Mouse (Mus musculus) stomach, postnatal 0 days (tissue): ENCODE results near the gene Lce3c. TPM values are rescaled to one million over a fixed set of nuclear protein-coding genes. Genes with fewer than 3 reads are reported as not detected.

Experiments used
- ATAC-seq: fragments of 200-750 bp; cut with Nextera tagmentation; 2 replicates; pipeline ENCODE4 v1.8.0; 2017; ENCODE audit not compliant: low FRiP score, low TSS enrichment
- DNase-seq: peaks from one replicate; pipeline ENCODE4 v3.0.0-alpha.2; 2016; ENCODE audit warnings: low spot score
- H3K27ac ChIP-seq: fragments of 300-500 bp; sonication (generic); replicated peaks from 2 replicates; pipeline ENCODE4 v1.5.1; 2014; ENCODE audit warnings: mild to moderate bottlenecking, control low read depth
- H3K27me3 ChIP-seq: fragments of 300-500 bp; sonication (generic); 2 replicates; pipeline ENCODE4 v1.6.1; 2014; ENCODE audit warnings: low read length; ENCODE audit not compliant: control insufficient read depth, insufficient read depth
- H3K36me3 ChIP-seq: fragments of 300-500 bp; sonication (generic); 2 replicates; pipeline ENCODE4 v1.6.1; 2014; ENCODE audit warnings: low read length, mixed read lengths; ENCODE audit not compliant: control insufficient read depth, insufficient read depth
- H3K4me1 ChIP-seq: fragments of 300-500 bp; sonication (generic); replicated peaks from 2 replicates; pipeline ENCODE4 v1.6.1; 2014; ENCODE audit warnings: antibody characterized with exemption; ENCODE audit not compliant: control insufficient read depth, insufficient read depth
- H3K4me2 ChIP-seq: fragments of 300-500 bp; sonication (generic); replicated peaks from 2 replicates; pipeline ENCODE4 v1.6.1; 2014; ENCODE audit warnings: low read depth, mild to moderate bottlenecking, control low read depth, moderate library complexity
- H3K4me3 ChIP-seq: fragments of 300-500 bp; sonication (generic); 2 replicates; pipeline ENCODE4 v1.5.1; 2014; ENCODE audit warnings: low read depth, low read length, control low read depth
- H3K9ac ChIP-seq: fragments of 300-500 bp; sonication (generic); 2 replicates; pipeline ENCODE4 v1.6.1; 2014; ENCODE audit warnings: mild to moderate bottlenecking, low read length, control low read depth, mixed read lengths
- H3K9me3 ChIP-seq: fragments of 300-500 bp; sonication (generic); 2 replicates; pipeline ENCODE4 v1.6.1; 2016; ENCODE audit warnings: low read length; ENCODE audit not compliant: control insufficient read depth
- CTCF ChIP-seq: IDR thresholded peaks from 2 replicates; pipeline ENCODE4 v1.5.1; 2016; ENCODE audit warnings: antibody characterized with exemption, low read depth, mild to moderate bottlenecking, moderate library complexity
- EP300 ChIP-seq: optimal IDR thresholded peaks from 2 replicates; pipeline ENCODE3; 2016; ENCODE audit warnings: antibody characterized with exemption
- WGBS: fragments of 180-500 bp; shearing (Covaris S2); extraction: QIAGEN DNeasy Blood & Tissue Kit; methylation state at CpG from one replicate; pipeline ENCODE4 v1.1.7; 2014; 5-methylcytosine and 5-hydroxymethylcytosine counted together
- polyA plus RNA-seq: library from polyadenylated mRNA; unstranded; fragments of >200 nt; fragmentation: Nextera tagmentation; extraction: Ambion mirVana; gene quantifications from 2 replicates; pipeline ENCODE4 v1.2.1, GENCODE M21; 2015

Lce3c gene
- polyA plus RNA-seq, result 1,477 and 1,491 TPM in 2 replicates

DNA sequence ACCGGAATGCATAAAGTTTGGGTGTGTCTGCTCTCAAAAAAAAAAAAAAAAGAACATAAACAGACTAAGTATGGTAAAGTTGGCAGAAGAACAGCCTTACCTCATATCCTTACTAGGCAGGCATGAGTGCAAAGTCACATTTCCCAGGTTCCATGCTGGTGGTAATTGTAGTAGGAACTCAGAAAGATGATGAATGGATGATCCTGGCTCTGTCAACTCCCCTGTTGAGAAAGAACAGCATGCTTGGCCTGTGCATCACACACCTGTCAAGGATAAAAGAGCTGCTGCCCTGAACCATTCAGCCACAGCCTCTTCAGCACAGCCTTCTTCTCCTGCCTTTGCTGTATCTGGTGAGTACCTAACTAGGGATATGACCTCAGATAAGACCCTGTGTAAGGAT is at the start of gene Lce3c:
Gene Lce3c (plus strand): TSS at position 301 of the 400 bp plus-strand sequence.
- no peaks in the 10 kb centered on the region for H3K4me1 ChIP-seq
- no peaks in the 10 kb centered on the region for H3K36me3 ChIP-seq
- no peak within 1 kb of the TSS for H3K27ac ChIP-seq
- no peaks in the 10 kb centered on the region for H3K27me3 ChIP-seq
- TF ChIP-seq EP300 (no peak), CTCF (no peak)
- no peak for DNase-seq
- no peak within 1 kb of the TSS for H3K4me3 ChIP-seq
- H3K9ac ChIP-seq, result no peak within 1 kb of the TSS
- no peak for ATAC-seq
- no peaks in the 10 kb centered on the region for H3K9me3 ChIP-seq
- H3K4me2 ChIP-seq, result no peak within 1 kb of the TSS
- 47% methylated on average over 1 of the region's 1 CpGs for WGBS

DNA sequence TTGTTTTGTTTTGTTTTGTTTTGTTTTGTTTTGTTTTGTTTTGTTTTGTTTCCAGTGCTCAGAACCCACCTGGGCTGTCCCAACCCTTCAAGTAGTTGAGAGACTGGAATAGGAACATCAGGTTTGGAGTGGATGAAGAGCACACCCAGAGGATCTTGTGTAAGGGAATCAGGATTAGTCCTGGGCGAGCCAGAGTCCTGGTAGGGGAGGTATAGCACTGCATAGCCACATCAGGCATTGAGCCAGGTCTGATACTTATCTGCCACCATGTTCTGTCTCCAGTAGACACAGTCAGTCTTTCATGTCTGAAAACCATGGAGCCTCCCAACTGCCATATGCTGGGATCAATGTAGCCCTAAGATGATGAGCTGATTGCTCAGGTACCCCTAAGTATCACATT is 49.8 kb upstream of the Lce3c start:
- 48% methylated on average over 1 of the region's 1 CpGs for WGBS

DNA sequence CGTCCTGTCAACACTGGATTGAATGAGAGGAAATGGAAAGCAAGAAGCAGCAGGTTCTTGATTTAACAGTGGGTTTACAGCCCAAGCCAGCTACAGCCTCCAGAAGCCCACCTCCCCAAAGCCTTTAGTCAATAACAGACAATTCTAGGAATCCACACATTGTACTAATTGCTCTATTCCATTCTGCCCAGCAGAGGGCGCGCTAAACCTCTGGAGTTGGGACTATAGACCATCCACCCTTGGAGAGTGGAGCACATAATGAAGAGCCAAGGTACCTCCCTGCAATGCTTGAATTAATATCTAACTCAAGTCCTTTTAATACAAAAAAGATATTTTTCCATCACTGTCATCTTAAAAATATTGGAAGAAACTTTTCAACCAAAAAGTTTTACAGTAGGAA is 41.3 kb upstream of the Lce3c start:
- Histone ChIP-seq H3K36me3 (no peaks in the 10 kb centered on the region), H3K4me3 (no peak overlapping the region), H3K4me1 (no peaks in the 10 kb centered on the region), H3K9ac (no peak overlapping the region), H3K4me2 (no peak overlapping the region), H3K27me3 (no peaks in the 10 kb centered on the region), H3K27ac (no peak overlapping the region), H3K9me3 (no peaks in the 10 kb centered on the region)
- WGBS, result 19% methylated on average over 3 of the region's 3 CpGs
- ATAC-seq (no peak), DNase-seq (peak; percentile 28)
- TF ChIP-seq EP300 (no peak), CTCF (peak; percentile 75)

More for the DNA sequence above, 49.8 kb upstream of the Lce3c start:
- H3K4me1 ChIP-seq, result no peaks in the 10 kb centered on the region
- no peaks in the 10 kb centered on the region for H3K36me3 ChIP-seq
- no peak overlapping the region for H3K9ac ChIP-seq
- H3K9me3 ChIP-seq, result no peaks in the 10 kb centered on the region
- H3K4me2 ChIP-seq, result no peak overlapping the region
- H3K4me3 ChIP-seq, result no peak overlapping the region
- TF ChIP-seq EP300 (no peak), CTCF (no peak)
- DNase-seq (no peak), ATAC-seq (no peak; the same call in 1 of the 2 replicates)
- H3K27ac ChIP-seq, result peak overlapping the region; percentile 82
- no peaks in the 10 kb centered on the region for H3K27me3 ChIP-seq

DNA sequence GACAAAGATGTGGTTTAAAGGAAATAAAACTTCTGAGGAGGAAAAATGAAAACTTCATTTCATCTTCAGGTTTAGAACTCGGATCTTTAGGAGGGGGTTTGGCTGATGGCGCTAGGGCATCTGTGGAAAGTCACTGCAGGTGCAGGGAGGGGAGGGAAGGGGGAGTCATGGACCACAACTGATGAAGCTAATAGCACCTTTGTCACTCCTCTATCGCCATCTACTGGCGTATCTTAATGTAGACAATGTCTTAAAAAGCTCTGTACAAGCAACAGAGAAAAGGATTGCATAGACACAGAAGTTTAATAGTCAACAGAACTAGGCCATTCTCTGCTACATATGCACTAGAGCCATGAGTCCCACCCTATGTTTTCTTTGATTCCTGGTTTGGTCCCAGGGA is 40.6 kb upstream of the Lce3c start:
- DNase-seq (no peak), ATAC-seq (no peak)
- Histone ChIP-seq H3K27me3 (no peaks in the 10 kb centered on the region), H3K36me3 (no peaks in the 10 kb centered on the region), H3K9me3 (no peaks in the 10 kb centered on the region), H3K4me1 (no peaks in the 10 kb centered on the region), H3K4me3 (no peak overlapping the region), H3K9ac (no peak overlapping the region), H3K27ac (no peak overlapping the region), H3K4me2 (no peak overlapping the region)
- WGBS, result 35% methylated on average over 4 of the region's 4 CpGs
- TF ChIP-seq CTCF, result peak; percentile 69
- TF ChIP-seq EP300, result no peak

GRCm38 (mm10) chr3:92905182-92905581 is 39.1 kb upstream of the Lce3c start:
- no peak overlapping the region for H3K27ac ChIP-seq
- H3K9ac ChIP-seq, result no peak overlapping the region
- ATAC-seq (no peak), DNase-seq (no peak)
- H3K36me3 ChIP-seq, result no peaks in the 10 kb centered on the region
- no peak overlapping the region for H3K4me3 ChIP-seq
- no peaks in the 10 kb centered on the region for H3K4me1 ChIP-seq
- H3K27me3 ChIP-seq, result no peaks in the 10 kb centered on the region
- no peak overlapping the region for H3K4me2 ChIP-seq
- 34% methylated on average over 3 of the region's 3 CpGs for WGBS
- TF ChIP-seq EP300, result no peak
- TF ChIP-seq CTCF, result no peak
- no peaks in the 10 kb centered on the region for H3K9me3 ChIP-seq

GRCm38 (mm10) chr3:92907571-92907970 is 36.7 kb upstream of the Lce3c start:
- Histone ChIP-seq H3K4me1 (no peaks in the 10 kb centered on the region), H3K36me3 (no peaks in the 10 kb centered on the region), H3K27me3 (no peaks in the 10 kb centered on the region), H3K9me3 (no peaks in the 10 kb centered on the region), H3K4me3 (no peak overlapping the region), H3K4me2 (no peak overlapping the region), H3K27ac (no peak overlapping the region), H3K9ac (no peak overlapping the region)
- DNase-seq (no peak), ATAC-seq (no peak)
- TF ChIP-seq CTCF (peak; percentile 75), EP300 (no peak)
- 25% methylated on average over 4 of the region's 4 CpGs for WGBS
